Mouse (Mus musculus) embryonic facial prominence, embryonic 14.5 days (tissue): ENCODE data around the gene 1700013F07Rik. TPM values are rescaled to one million over a fixed set of nuclear protein-coding genes. Genes with fewer than 3 reads are reported as not detected.
"Not testable (repeated sequence)": the region's sequence is repeated elsewhere in the genome, so short reads cannot be mapped to it uniquely, and the experiment has no call there.

ENCODE experiments used
- ATAC-seq: fragments of 200-750 bp; cut with Nextera tagmentation; 2 replicates; pipeline ENCODE4 v1.8.0; 2017; ENCODE audit warnings: low read depth, moderate number of reproducible peaks, moderate TSS enrichment
- DNase-seq: peaks from one replicate; pipeline ENCODE4 v3.0.0-alpha.2; 2015; ENCODE audit warnings: low spot score
- H3K27ac ChIP-seq: fragments of 300-500 bp; sonication (generic); replicated peaks from 2 replicates; pipeline ENCODE4 v1.5.1; 2014; ENCODE audit warnings: low read depth, mild to moderate bottlenecking, low read length, moderate library complexity
- H3K27me3 ChIP-seq: fragments of 300-500 bp; sonication (generic); replicated peaks from 2 replicates; pipeline ENCODE4 v1.6.1; 2014; ENCODE audit warnings: low read length; ENCODE audit not compliant: control insufficient read depth, insufficient read depth
- H3K36me3 ChIP-seq: fragments of 300-500 bp; sonication (generic); 2 replicates; pipeline ENCODE4 v1.6.1; 2014; ENCODE audit warnings: low read length, mixed read lengths; ENCODE audit not compliant: control insufficient read depth, insufficient read depth
- H3K4me1 ChIP-seq: fragments of 300-500 bp; sonication (generic); 2 replicates; pipeline ENCODE4 v1.6.1; 2014; ENCODE audit warnings: antibody characterized with exemption, low read length; ENCODE audit not compliant: control insufficient read depth, insufficient read depth
- H3K4me2 ChIP-seq: fragments of 300-500 bp; sonication (generic); 2 replicates; pipeline ENCODE4 v1.6.1; 2014; ENCODE audit warnings: low read depth, mild to moderate bottlenecking, low read length, moderate library complexity, mixed read lengths
- H3K4me3 ChIP-seq: fragments of 300-500 bp; sonication (generic); 2 replicates; pipeline ENCODE4 v1.5.1; 2014; ENCODE audit warnings: low read depth, mild to moderate bottlenecking, low read length
- H3K9ac ChIP-seq: fragments of 300-500 bp; sonication (generic); 2 replicates; pipeline ENCODE4 v1.6.1; 2014; ENCODE audit warnings: low read depth, mild to moderate bottlenecking, low read length, moderate library complexity, mixed read lengths
- H3K9me3 ChIP-seq: fragments of 300-500 bp; sonication (generic); 2 replicates; pipeline ENCODE4 v1.6.1; 2016; ENCODE audit warnings: low read length; ENCODE audit not compliant: control insufficient read depth
- WGBS: fragments of 180-500 bp; shearing (Covaris S2); extraction: QIAGEN DNeasy Blood & Tissue Kit; methylation state at CpG from one replicate; pipeline ENCODE4 v1.1.7; 2014; 5-methylcytosine and 5-hydroxymethylcytosine counted together
- polyA plus RNA-seq: library from polyadenylated mRNA; unstranded; fragments of >200 nt; fragmentation: Nextera tagmentation; extraction: Ambion mirVana; gene quantifications from 2 replicates; pipeline ENCODE4 v1.2.1, GENCODE M21; 2014

1700013F07Rik gene
- 0.63 and 1.1 TPM in 2 replicates for polyA plus RNA-seq

- Histone ChIP-seq H3K4me1 (peaks cover 4% of the 10 kb centered on the region; the same call in 1 of the 2 replicates), H3K9me3 (no peaks in the 10 kb centered on the region), H3K27ac (no peak within 1 kb of the TSS), H3K36me3 (no peaks in the 10 kb centered on the region), H3K27me3 (peaks cover 26% of the 10 kb centered on the region), H3K4me2 (no peak within 1 kb of the TSS), H3K9ac (no peak within 1 kb of the TSS), H3K4me3 (no peak within 1 kb of the TSS)
- WGBS = 89% methylated on average over 6 of the region's 6 CpGs
- ATAC-seq = no peak
- DNase-seq = no peak
Observed at GRCm38 (mm10) chr3:108533951-108534350, at the start of gene 1700013F07Rik. Gene 1700013F07Rik (plus strand): TSS chr3:108534150.

DNA sequence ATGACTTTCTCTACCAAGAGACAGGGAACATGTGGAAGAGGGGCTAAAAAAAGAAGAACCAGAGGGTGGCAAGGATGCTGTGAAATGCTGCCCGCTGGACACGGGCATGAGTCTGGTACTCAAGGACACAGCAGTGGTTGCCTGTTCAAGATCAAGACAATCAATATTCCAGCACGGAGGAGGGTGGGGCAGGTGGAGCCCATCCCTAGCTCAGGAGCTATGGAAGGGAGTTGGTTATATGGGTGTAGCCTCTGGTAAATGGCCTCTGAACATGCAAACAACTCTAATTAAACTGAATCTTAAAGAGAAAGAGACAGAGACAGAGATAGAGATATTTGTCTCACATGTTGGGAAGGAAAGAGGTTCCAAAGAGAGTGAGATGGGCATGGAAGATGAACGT, 49.2 kb upstream of the 1700013F07Rik start:
- Histone ChIP-seq H3K4me1 (no peaks in the 10 kb centered on the region), H3K27ac (no peak overlapping the region), H3K36me3 (no peaks in the 10 kb centered on the region), H3K4me3 (no peak overlapping the region), H3K9ac (no peak overlapping the region), H3K9me3 (no peaks in the 10 kb centered on the region), H3K27me3 (no peaks in the 10 kb centered on the region), H3K4me2 (no peak overlapping the region)
- ATAC-seq (no peak), DNase-seq (no peak)
- 82% methylated on average over 4 of the region's 4 CpGs for WGBS

GRCm38 (mm10) chr3:108489968-108490367, 44.0 kb upstream of the 1700013F07Rik start:
- Histone ChIP-seq H3K27me3 (no peaks in the 10 kb centered on the region), H3K9ac (no peak overlapping the region), H3K4me2 (no peak overlapping the region), H3K27ac (no peak overlapping the region), H3K9me3 (no peaks in the 10 kb centered on the region), H3K4me1 (no peaks in the 10 kb centered on the region), H3K4me3 (no peak overlapping the region), H3K36me3 (no peaks in the 10 kb centered on the region)
- ATAC-seq (no peak), DNase-seq (no peak)
- WGBS = 32% methylated on average over 3 of the region's 3 CpGs

DNA sequence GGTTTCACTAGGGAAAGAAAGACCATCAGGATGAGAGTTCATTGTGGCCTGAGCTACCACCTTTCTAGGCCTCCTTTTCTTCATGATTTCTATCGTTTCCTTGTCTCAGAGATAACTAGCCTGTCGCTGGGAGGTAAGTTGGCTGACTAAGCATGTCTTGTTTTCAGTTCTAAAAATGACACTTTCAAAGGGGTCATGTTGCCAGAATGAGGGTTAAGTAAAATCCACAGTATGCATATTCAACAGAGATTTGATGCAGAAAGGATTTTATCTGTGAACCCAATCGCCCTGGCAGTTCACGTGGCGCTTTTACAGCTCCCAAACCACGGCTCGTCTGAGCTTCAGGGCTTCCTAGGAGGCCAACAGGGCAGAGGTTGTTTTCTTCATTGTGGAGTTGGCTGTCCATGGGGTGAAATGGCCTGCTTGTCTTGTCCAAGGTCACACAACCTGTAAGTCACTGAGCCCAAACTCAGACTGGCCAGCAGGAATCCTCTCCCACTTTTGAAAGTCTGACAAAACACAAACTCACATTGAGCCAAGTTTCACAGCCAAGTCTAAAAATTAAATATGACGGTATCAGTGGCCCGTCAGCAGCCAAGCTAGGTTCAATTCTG, 39.0 kb upstream of the 1700013F07Rik start:
- Histone ChIP-seq H3K27ac (no peak overlapping the region), H3K9ac (no peak overlapping the region), H3K9me3 (no peaks in the 10 kb centered on the region), H3K36me3 (no peaks in the 10 kb centered on the region), H3K27me3 (no peaks in the 10 kb centered on the region), H3K4me1 (no peaks in the 10 kb centered on the region), H3K4me2 (no peak overlapping the region), H3K4me3 (no peak overlapping the region)
- 66% methylated on average over 9 of the region's 9 CpGs for WGBS
- no peak for DNase-seq
- no peak for ATAC-seq

- peak; percentile 70 for DNase-seq
- ATAC-seq = peak; percentile 70
- Histone ChIP-seq H3K27me3 (no peaks in the 10 kb centered on the region), H3K4me3 (no peak overlapping the region), H3K4me2 (peak overlapping the region; percentile 32; the same call in 1 of the 2 replicates), H3K4me1 (no peaks in the 10 kb centered on the region), H3K36me3 (no peaks in the 10 kb centered on the region), H3K9me3 (no peaks in the 10 kb centered on the region), H3K9ac (no peak overlapping the region), H3K27ac (no peak overlapping the region)
- WGBS = 21% methylated on average over 4 of the region's 4 CpGs
Observed at GRCm38 (mm10) chr3:108495486-108495885, 38.5 kb upstream of the 1700013F07Rik start.

DNA sequence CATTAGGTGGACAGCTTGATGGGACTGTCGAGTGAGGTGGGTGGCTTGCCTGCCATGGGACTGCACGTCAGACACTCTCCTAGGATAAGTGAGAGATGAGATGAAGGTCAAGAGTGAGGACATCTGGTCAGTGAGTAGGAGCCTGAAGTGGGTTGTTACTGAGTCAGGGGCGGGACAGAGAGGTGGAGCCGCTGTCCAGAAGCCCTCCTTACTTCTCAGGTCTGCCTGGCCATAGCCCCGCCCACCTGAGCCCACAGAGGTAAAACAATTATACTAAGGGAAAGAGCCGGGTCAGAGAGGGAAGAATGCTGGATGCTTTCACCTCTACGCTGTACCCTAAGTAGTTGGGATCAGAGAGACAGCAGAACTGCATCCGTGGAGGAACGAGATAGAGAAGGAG, 36.3 kb upstream of the 1700013F07Rik start:
- Histone ChIP-seq H3K27me3 (no peaks in the 10 kb centered on the region), H3K9me3 (no peaks in the 10 kb centered on the region)
- ATAC-seq = no peak

GRCm38 (mm10) chr3:108499826-108500225, 34.1 kb upstream of the 1700013F07Rik start:
- Histone ChIP-seq H3K4me3 (no peak overlapping the region), H3K4me1 (no peaks in the 10 kb centered on the region), H3K4me2 (no peak overlapping the region), H3K9me3 (no peaks in the 10 kb centered on the region), H3K36me3 (no peaks in the 10 kb centered on the region), H3K9ac (no peak overlapping the region), H3K27me3 (no peaks in the 10 kb centered on the region), H3K27ac (no peak overlapping the region)
- no peak for DNase-seq
- 68% methylated on average over 8 of the region's 8 CpGs for WGBS
- no peak for ATAC-seq

More for the DNA sequence above, 36.3 kb upstream of the 1700013F07Rik start:
- Histone ChIP-seq H3K4me1 (no peaks in the 10 kb centered on the region), H3K4me3 (no peak overlapping the region), H3K4me2 (no peak overlapping the region), H3K27ac (no peak overlapping the region), H3K36me3 (no peaks in the 10 kb centered on the region), H3K9ac (no peak overlapping the region)
- WGBS = 41% methylated on average over 9 of the region's 9 CpGs
- DNase-seq = no peak

DNA sequence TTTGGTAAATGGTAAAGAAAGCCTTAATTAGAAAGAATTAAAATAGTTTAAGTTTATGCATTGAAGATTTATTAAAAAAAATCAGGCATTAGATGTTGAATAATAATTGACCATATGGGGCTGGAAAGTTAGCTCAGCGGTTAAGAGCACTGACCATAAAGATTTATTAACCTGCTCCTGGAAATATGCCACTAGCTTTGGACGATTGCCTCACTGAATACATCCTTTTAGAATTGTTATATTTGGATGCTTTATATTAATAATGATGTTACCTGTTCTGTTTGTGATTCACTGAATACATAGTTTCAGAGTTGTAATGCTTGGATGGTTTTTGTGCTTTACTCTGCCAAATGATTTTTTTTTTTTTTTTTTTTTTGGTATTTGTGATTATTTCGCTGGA, 32.5 kb upstream of the 1700013F07Rik start:
- WGBS = 83% methylated on average over 3 of the region's 3 CpGs
- DNase-seq, H3K4me1 ChIP-seq, H3K4me2 ChIP-seq, H3K9ac ChIP-seq, ATAC-seq, H3K36me3 ChIP-seq, H3K9me3 ChIP-seq, H3K4me3 ChIP-seq, H3K27me3 ChIP-seq, H3K27ac ChIP-seq: not testable (repeated sequence)

GRCm38 (mm10) chr3:108503908-108504307, 30.0 kb upstream of the 1700013F07Rik start:
- no peaks in the 10 kb centered on the region for H3K27me3 ChIP-seq
- no peak overlapping the region for H3K9ac ChIP-seq
- H3K4me2 ChIP-seq = no peak overlapping the region
- H3K27ac ChIP-seq = no peak overlapping the region
- H3K4me3 ChIP-seq = no peak overlapping the region
- DNase-seq (no peak), ATAC-seq (no peak)
- H3K9me3 ChIP-seq = no peaks in the 10 kb centered on the region
- no peaks in the 10 kb centered on the region for H3K36me3 ChIP-seq
- WGBS = 78% methylated on average over 4 of the region's 4 CpGs
- H3K4me1 ChIP-seq = no peaks in the 10 kb centered on the region
